Mouse (Mus musculus) CD4-positive, CD25-positive, alpha-beta regulatory T cell, adult 4 months (primary cell): Measurements from ENCODE around the gene Arsj. TPM values are rescaled to one million over a fixed set of nuclear protein-coding genes. Genes with fewer than 3 reads are reported as not detected.

Source experiments
- ATAC-seq: one replicate; pipeline ENCODE4 v1.8.0; 2017
- polyA plus RNA-seq, 2 experiments: library from polyadenylated mRNA; unstranded; fragments of 100-300 nt; shearing (Covaris generic); gene quantifications; one replicate each; pipeline ENCODE4 v1.2.1; 2017

Gene Arsj
- not detected for polyA plus RNA-seq

- ATAC-seq: no peak
Measured at GRCm38 (mm10) chr3:126363568-126364505, at the start of gene Arsj. TSS of gene Arsj (plus strand) at chr3:126363684.

- ATAC-seq: no peak
Measured at GRCm38 (mm10) chr3:126324872-126325498, 38.5 kb upstream of the Arsj start.

GRCm38 (mm10) chr3:126325891-126326627 lies 37.4 kb upstream of the Arsj start:
- no peak for ATAC-seq

- no peak for ATAC-seq
Measured at GRCm38 (mm10) chr3:126326628-126327325, 36.7 kb upstream of the Arsj start.

GRCm38 (mm10) chr3:126335329-126335728 lies 28.2 kb upstream of the Arsj start:
- no peak for ATAC-seq

GRCm38 (mm10) chr3:126344745-126345144 lies 18.7 kb upstream of the Arsj start:
- ATAC-seq: no peak

- ATAC-seq: no peak
Measured at GRCm38 (mm10) chr3:126359760-126360159, 3.7 kb upstream of the Arsj start.

GRCm38 (mm10) chr3:126362392-126362791 lies 1.1 kb upstream of the Arsj start:
- no peak for ATAC-seq

GRCm38 (mm10) chr3:126362931-126363525 lies 456 bp upstream of the Arsj start:
- no peak for ATAC-seq

- no peak for ATAC-seq
Measured at GRCm38 (mm10) chr3:126364555-126364954, 1.1 kb downstream of the Arsj start.

GRCm38 (mm10) chr3:126370571-126370970 lies 7.1 kb downstream of the Arsj start:
- ATAC-seq: no peak

- ATAC-seq: no peak
Measured at GRCm38 (mm10) chr3:126372815-126373545, 9.5 kb downstream of the Arsj start.

GRCm38 (mm10) chr3:126373721-126374120 lies 10.2 kb downstream of the Arsj start:
- no peak for ATAC-seq

- no peak for ATAC-seq
Measured at GRCm38 (mm10) chr3:126379252-126379651, 15.8 kb downstream of the Arsj start.

GRCm38 (mm10) chr3:126379702-126380101 lies 16.2 kb downstream of the Arsj start:
- ATAC-seq: no peak

GRCm38 (mm10) chr3:126383276-126383675 lies 19.8 kb downstream of the Arsj start:
- ATAC-seq: no peak

- ATAC-seq: no peak
Measured at GRCm38 (mm10) chr3:126384657-126385438, 21.4 kb downstream of the Arsj start.

GRCm38 (mm10) chr3:126397451-126397850 lies 34.0 kb downstream of the Arsj start:
- ATAC-seq: no peak

GRCm38 (mm10) chr3:126397985-126398630 lies 34.6 kb downstream of the Arsj start:
- no peak for ATAC-seq

- no peak for ATAC-seq
Measured at GRCm38 (mm10) chr3:126400726-126401125, 37.2 kb downstream of the Arsj start.
